Mouse (Mus musculus) 3134 (cell line): Measurements from ENCODE around the gene Zfp800.

Experiments used
- DNase-seq: peaks from one replicate; pipeline ENCODE4 v3.0.0-alpha.2; 2011; ENCODE audit warnings: low spot score; ENCODE audit not compliant: insufficient read length; ENCODE audit errors: extremely low read depth

The Zfp800 gene

GRCm38 (mm10) chr6:28396853-28397457 is 850 bp downstream of the Zfp800 start:
- DNase-seq, result no peak

DNA sequence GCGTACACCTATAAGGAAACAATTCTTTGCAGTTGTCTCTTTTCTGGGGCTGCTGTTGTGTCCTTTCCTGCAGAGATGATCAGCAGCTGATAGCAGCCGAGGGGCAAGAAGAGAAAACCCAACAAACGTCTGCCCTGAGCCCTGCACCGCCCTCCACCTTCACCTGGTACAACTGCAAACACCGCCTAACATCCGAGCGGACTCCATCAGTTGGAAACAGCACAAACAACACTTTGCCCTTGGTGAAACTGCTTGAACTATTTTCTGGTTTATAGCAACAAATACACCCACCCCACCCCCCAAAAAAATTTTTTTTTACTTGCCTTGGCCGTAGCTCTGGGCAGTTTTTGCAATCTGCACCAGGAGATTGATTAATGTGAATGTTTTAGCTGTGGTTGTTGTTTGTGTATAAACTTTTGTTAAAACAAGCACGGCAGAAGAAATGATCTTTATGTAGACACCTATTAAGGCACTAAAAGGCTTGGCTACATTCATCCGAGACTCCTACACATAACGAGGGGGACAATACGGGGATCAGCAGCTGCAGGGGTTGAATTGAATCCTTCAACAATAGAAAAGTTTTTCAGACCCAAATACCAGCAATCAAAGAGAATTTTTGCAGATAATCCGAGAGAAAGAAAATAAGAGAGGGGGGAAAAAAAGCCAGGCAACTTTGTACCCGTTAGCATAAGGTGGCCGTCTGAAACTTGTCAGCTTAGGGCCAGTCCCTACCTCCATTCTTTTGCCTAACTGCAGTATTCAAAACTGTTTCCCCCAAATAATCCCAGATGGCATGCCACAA is 1.6 kb downstream of the Zfp800 start:
- DNase-seq, result no peak

GRCm38 (mm10) chr6:28389038-28389437 is 8.8 kb downstream of the Zfp800 start:
- no peak for DNase-seq

DNA sequence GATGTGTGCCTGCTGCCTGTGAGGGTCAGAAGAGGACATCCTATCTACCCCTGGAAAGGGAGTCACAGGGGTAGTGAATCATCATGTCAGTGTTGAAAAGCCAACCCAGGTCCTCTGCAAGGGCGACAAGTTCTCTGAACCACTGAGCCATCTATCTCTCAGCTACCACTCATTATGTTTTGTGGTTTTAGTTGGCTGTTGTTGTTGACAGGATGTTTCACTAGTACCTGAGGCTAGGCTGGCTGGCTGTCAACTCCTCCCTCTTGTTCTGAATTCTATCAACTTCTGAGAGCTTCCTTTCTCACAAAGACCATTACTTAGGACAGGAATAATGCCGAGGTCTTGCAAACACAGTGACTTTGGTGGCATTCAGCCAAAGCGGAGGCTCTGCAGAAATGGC is 12.6 kb downstream of the Zfp800 start:
- no peak for DNase-seq

DNA sequence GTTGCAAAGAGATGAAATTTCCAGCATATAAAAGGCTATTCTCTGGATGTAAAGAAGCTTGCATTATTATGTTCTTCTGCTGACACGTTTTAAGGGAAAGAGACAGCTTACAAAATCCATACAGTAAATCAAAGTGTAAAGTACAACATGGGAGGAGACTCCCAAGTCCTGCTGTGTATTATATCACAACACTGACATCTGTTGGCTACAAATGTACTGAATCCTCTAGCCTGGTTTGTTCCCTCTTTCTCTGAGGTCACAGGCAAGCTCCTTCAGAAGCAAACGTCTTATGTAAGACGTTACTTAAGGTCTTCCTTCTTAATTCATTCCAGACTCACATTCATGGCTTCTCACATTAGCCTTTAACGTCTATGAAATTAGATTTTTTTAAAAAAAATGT is 15.8 kb downstream of the Zfp800 start:
- no peak for DNase-seq

- DNase-seq, result no peak
Measured at GRCm38 (mm10) chr6:28369966-28370683, 27.7 kb downstream of the Zfp800 start.

- no peak for DNase-seq
Measured at GRCm38 (mm10) chr6:28367575-28367974, 30.2 kb downstream of the Zfp800 start.

- no peak for DNase-seq
Measured at GRCm38 (mm10) chr6:28351066-28351465, 46.7 kb downstream of the Zfp800 start.

DNA sequence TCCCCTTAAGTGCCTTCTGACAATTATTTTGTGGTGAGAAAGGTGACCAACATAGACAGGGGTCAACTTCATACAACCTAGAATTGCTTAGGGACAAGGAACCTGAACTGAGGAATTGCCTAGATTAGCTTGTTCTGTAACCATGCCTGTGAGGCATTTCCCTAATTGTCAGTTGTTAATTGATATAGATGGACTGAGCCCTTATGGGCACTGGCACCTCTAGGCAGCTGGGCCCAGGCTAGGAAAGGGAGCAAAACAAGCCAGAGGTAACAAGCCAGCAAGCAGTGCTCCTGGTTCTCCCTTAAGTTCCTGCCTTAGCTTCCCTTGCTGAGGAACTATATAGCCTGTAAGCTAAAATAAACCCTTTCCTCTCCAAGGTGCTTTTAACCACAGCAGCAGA is 52.1 kb downstream of the Zfp800 start:
- DNase-seq, result no peak

GRCm38 (mm10) chr6:28345181-28345580 is 52.6 kb downstream of the Zfp800 start:
- no peak for DNase-seq

DNA sequence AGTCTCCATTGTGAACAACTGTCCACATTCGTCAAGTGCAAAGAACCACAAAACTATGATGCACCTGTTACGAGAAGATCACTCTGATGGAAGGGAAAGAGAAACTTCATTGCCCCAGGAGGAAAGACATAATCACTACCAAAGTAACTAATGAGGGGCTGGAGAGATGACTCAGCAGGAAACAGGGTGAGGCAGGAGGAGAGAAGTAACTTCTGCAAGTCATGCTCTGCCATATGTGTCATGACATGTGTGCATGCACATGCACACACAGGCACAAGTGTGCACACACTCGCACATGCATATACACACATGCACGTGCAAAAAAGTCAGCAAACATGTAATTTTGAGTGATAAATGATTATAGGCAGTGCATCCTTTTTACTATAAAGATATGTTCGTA is 54.9 kb downstream of the Zfp800 start:
- DNase-seq, result no peak

DNA sequence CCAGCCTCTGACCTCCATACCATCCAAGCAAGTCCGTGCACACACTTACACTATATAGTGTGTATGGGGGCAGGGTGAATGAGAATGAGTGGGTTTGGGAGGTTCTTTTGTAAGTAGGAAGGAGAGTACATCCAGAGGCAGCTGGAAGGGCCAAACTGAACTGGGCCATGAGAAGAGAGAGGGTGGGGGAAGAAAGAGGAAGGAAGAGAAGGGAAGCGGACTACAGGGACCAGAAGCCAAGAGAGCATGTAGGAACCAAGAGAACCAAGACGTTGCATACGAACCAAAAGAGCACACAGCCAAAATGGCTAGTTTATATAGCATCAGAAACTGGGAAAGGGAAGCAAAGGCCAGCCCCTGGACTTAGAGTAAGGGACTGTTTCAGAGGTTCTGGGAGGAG is 56.6 kb downstream of the Zfp800 start:
- no peak for DNase-seq

- no peak for DNase-seq
Measured at GRCm38 (mm10) chr6:28339410-28339809, 58.4 kb downstream of the Zfp800 start.

- DNase-seq, result no peak
Measured at GRCm38 (mm10) chr6:28333696-28334095, 64.1 kb downstream of the Zfp800 start.

- DNase-seq, result no peak
Measured at GRCm38 (mm10) chr6:28332546-28332945, 65.3 kb downstream of the Zfp800 start.

- DNase-seq, result no peak
Measured at GRCm38 (mm10) chr6:28329815-28330214, 68.0 kb downstream of the Zfp800 start.

DNA sequence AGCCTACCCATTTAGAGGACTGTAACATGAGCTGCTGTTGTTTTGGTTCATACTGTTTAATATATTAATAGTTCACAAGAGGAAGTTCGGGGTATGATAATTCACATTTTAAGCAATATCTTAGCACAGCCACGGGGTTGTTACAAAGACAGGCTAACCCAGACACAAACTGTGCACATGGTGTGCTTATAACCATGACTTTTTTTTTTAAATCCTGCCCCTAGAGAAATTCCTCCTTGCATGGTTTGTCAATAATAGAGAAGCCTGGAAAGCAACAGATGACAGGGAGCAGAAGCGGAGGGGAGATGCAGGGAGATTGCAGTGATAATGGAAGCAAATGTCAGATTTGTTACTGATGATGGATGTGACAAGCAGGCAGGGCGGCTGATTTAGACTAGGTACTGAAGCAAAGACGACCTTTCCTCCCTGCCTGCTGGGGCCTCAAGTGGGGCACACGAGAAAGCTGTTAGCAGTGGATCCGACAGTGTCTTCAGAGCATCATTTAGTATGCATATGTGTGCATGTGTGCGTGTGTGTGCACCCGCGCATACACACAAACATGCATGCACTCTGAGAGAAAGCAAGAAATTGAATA is 68.7 kb downstream of the Zfp800 start:
- DNase-seq, result no peak

DNA sequence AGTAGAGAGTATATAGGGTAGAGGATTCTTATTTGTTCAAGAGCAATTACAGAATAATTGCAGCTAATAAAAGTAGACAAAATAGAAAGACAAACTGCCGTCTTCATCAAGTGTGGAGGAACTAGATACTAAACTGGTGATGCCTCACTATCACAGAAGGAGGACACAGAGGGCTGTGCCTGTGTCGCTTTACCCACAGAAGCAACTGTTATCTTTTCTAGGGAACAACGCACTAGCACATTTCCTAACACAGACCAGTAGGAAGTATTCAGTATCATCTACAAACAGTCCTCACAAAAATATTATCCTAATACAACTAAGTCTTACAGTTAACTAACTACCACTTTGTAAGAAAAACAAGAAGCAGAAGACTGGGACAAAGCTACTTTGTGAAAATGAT is 71.1 kb downstream of the Zfp800 start:
- no peak for DNase-seq

DNA sequence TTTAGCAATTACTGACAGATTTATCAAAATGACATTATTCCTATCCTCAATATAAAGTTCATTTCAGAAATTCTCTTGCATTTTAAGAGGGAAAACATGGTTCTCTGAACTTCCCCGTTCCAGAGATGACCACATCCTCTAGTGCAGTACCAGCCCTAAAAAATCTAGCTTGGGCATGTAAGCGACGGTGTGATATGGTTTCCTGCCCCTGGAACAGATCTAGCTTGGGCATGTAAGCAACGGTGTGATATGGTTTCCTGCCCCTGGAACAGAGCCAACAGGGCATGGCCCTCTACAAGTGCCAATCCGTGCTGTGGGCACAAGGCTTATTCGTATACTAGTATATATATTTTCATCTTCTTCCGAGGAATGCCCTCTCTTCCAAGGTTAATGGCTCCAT is 75.4 kb downstream of the Zfp800 start:
- DNase-seq, result no peak

- DNase-seq, result no peak
Measured at GRCm38 (mm10) chr6:28319648-28320270, 78.0 kb downstream of the Zfp800 start.
